Comparison of ENCODE assay signal across 1 mouse cellular context in the genomic region with DNA sequence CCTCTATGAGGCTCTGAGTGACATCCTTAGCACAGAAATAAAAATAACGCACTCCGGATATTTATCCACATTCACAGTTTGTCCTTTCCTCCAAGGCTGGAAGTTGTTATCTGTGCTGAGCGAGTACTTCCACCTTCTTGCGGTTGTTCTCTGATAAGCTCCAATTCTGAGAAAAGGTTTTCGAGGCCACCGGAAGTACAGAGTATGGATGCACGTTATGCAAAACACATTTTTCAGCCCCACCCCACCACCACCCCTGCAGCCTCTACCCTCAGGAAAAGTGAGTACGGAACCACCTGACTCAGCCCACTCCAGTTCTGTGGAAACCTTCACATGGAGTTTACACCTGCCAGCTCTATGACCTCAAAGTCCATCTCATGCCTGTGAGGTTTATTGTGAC.
A peak's percentile ranks its signal among the peaks of the same experiment; 100 is the strongest.
TF ChIP-seq lines count a peak whose summit lies in the region.

No protein-coding gene starts in this region.

TF ChIP-seq in MEL, 35 proteins besides CTCF, POLR2A, EP300 and RAD21 (continued from another document):
- peak; percentile 49; the same call in 1 of the 2 replicates for TF ChIP-seq MAX (IDR thresholded peaks at IDR 0.05; ENCODE audit: low read length)
